Mouse (Mus musculus) B cell, adult 67 days (primary cell): ENCODE data around the gene Olfr1367. TPM values are rescaled to one million over a fixed set of nuclear protein-coding genes. Genes with fewer than 3 reads are reported as not detected.

ENCODE experiments used
- total RNA-seq, 2 experiments: library from RNA; stranded (reverse); gene quantifications; 4 replicates each; pipeline ENCODE4 v1.2.4; 2023

The Olfr1367 gene
- not detected for total RNA-seq

DNA sequence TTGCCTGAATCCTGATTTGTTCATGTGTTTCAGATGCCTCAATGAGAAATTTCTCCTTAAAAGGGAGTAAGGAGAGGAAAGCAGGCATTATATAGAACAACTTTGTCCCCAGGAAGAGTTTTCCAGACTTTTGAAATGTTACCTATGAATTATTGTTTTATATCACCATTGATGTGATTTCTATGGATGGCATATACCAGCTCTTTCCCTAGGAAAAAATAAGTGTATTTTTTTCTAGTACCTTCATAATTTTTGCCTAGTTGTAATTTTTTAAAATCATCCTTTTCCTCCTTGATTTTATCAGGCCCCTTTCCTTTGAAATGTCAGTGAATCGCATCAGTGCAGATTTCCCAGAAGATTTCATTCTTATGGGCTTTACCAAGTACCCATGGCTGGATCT lies at the start of gene Olfr1367:
Olfr1367 (plus strand) TSS at position 301 of the 400 bp plus-strand sequence.

DNA sequence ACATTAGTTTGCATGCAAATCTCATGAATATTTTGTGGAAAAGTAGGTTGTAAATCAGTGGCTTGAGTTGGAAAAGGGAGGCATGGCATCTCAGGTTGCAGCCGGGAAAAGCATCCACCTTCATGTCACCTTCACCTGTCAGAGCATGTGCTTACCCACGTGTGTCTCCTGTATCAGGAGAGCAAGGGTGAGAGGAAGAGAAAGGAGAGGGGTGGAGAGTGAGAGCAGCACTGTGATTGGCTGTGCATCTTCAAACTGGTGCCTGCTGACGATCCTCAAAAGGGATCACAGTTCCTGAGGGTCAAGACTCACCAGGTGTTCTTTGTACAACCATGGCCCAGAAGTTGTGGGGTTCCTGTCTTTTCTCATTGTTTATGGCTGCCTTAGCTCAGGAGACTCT lies 34.8 kb upstream of the Olfr1367 start, which contains the start of gene Gpx6:
Gpx6 (plus strand) TSS at position 200 of the 400 bp plus-strand sequence.

DNA sequence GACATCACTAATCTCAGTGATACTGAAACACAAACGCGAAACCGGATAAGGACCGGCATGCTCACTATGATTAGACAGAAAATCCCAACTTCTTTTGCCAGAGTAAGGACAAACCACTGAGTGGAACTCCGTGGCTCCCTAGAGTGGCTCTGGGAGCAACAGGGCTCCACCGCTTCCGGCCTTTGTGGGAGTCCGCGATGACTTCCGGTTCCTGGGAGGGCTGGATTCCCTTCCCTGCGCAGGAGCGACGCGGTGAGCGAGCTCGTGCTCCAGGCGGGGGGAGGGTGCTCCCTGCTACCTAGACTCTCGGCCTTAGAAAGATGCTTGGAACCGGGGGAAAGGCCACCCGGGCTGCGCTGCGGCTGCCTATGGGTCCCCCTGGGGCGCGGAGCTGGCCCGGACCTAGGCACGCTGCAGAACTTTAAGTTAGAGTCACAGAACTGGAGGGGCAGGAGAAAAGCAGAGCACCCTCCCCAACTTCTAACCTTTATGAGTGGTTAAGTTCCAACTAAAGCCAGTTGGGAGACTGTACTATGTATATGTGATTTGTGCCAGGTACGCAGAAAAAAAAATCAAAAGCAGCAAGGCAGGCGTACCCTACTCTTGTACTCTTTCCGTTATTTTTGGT lies 16.0 kb downstream of the Olfr1367 start, which contains the start of gene Zscan12:
Zscan12 (plus strand) TSS at position 200 of the 628 bp plus-strand sequence.

Other genes with a start within 250 kb of the Olfr1367 start
- gene Olfr1369-ps1, start 235.4 kb upstream of the Olfr1367 start, total RNA-seq: not detected
- not detected for gene Olfr263, start 217.3 kb upstream of the Olfr1367 start, total RNA-seq
- not detected for gene Olfr1368, start 201.0 kb upstream of the Olfr1367 start, total RNA-seq
- 100 to 1,000 TPM; 110 to 112 TPM for gene Trim27, start 167.5 kb upstream of the Olfr1367 start, total RNA-seq
- gene Gpx5, start 54.2 kb upstream of the Olfr1367 start, total RNA-seq: not detected
- not detected for gene Gpx6, start 34.8 kb upstream of the Olfr1367 start, total RNA-seq
- gene Zscan12, start 15.9 kb downstream of the Olfr1367 start, total RNA-seq: 1 to 10 TPM; 3.2 to 3.6 TPM
- 10 to 100 TPM; 66.9 to 70.3 TPM for gene Zkscan3, start 55.8 kb downstream of the Olfr1367 start, total RNA-seq
- gene Pgbd1, start 94.1 kb downstream of the Olfr1367 start, total RNA-seq: under 1 TPM in 1 of 2 experiments, not detected in 1; 0.38 TPM
- 10 to 100 TPM; 44.5 to 50.7 TPM for gene Zscan26, start 106.8 kb downstream of the Olfr1367 start, total RNA-seq
- not detected for gene Nkapl, start 121.6 kb downstream of the Olfr1367 start, total RNA-seq
- not detected for gene Zkscan4, start 132.0 kb downstream of the Olfr1367 start, total RNA-seq
- not detected for gene Gm10065, start 132.5 kb downstream of the Olfr1367 start, total RNA-seq
- gene AK157302, start 148.3 kb downstream of the Olfr1367 start, total RNA-seq: 1 to 10 TPM; 4.8 to 5.0 TPM
- gene Gm11273, start 154.5 kb downstream of the Olfr1367 start, total RNA-seq: 10 to 100 TPM; 11.7 to 12.4 TPM
- 10 to 100 TPM; 12.2 to 23.2 TPM for gene Zkscan8, start 184.2 kb downstream of the Olfr1367 start, total RNA-seq
- not detected for gene Olfr1366, start 195.9 kb downstream of the Olfr1367 start, total RNA-seq
- gene Olfr1535, start 213.0 kb downstream of the Olfr1367 start, total RNA-seq: not detected
- gene Olfr1364, start 234.8 kb downstream of the Olfr1367 start, total RNA-seq: not detected